Mouse (Mus musculus) ES-Bruce4 (cell line): ENCODE data around the gene Erc2. TPM values are rescaled to one million over a fixed set of nuclear protein-coding genes. Genes with fewer than 3 reads are reported as not detected.
A peak's percentile ranks its signal among the peaks of the same experiment; 100 is the strongest.

Experiments
- H3K27ac ChIP-seq: 2 replicates; pipeline ENCODE4 v1.5.1; 2012; ENCODE audit warnings: low read length, inconsistent platforms; ENCODE audit not compliant: insufficient read depth
- H3K27me3 ChIP-seq: 2 replicates; pipeline ENCODE4 v1.6.1; 2012; ENCODE audit warnings: mild to moderate bottlenecking, low read length, inconsistent platforms; ENCODE audit not compliant: control insufficient read depth, poor library complexity, insufficient read depth, severe bottlenecking
- H3K36me3 ChIP-seq: 2 replicates; pipeline ENCODE4 v1.6.1; 2012; ENCODE audit warnings: inconsistent platforms, mild to moderate bottlenecking, low read length, moderate library complexity; ENCODE audit not compliant: control insufficient read depth, poor library complexity, insufficient read depth, severe bottlenecking
- H3K4me1 ChIP-seq: one replicate; pipeline ENCODE4 v1.8.1; 2011; ENCODE audit warnings: low read length; ENCODE audit not compliant: control insufficient read depth, insufficient read depth
- H3K4me3 ChIP-seq: 2 replicates; pipeline ENCODE4 v1.5.1; 2011; ENCODE audit warnings: low read depth, mild to moderate bottlenecking, low read length
- H3K9ac ChIP-seq: 2 replicates; pipeline ENCODE4 v1.6.1; 2012; ENCODE audit warnings: low read depth, mild to moderate bottlenecking, inconsistent platforms; ENCODE audit not compliant: poor library complexity, severe bottlenecking
- H3K9me3 ChIP-seq: replicated peaks from 2 replicates; pipeline ENCODE4 v1.6.1; 2012; ENCODE audit warnings: mild to moderate bottlenecking, low read length, inconsistent platforms; ENCODE audit not compliant: control insufficient read depth, poor library complexity, insufficient read depth, severe bottlenecking
- CTCF ChIP-seq: IDR thresholded peaks from one replicate; pipeline ENCODE4 v1.8.1; 2011; ENCODE audit warnings: low read depth, low read length
- EP300 ChIP-seq: IDR thresholded peaks from 2 replicates; pipeline ENCODE4 v1.6.1; 2011; ENCODE audit warnings: low read depth, low read length; ENCODE audit not compliant: insufficient read depth
- POLR2A ChIP-seq: IDR thresholded peaks from one replicate; pipeline ENCODE4 v1.8.1; 2011; ENCODE audit warnings: low read length; ENCODE audit not compliant: insufficient read depth
- polyA plus RNA-seq: library from polyadenylated mRNA; stranded (reverse); fragments of >200 nt; gene quantifications from 2 replicates; pipeline ENCODE4 v1.2.4, GENCODE M21; 2011; ENCODE audit warnings: low read depth; ENCODE audit not compliant: missing spikeins, insufficient read depth, insufficient read length

The Erc2 gene
- polyA plus RNA-seq, 1 experiment = 10.0 TPM

- Histone ChIP-seq H3K4me1 (peaks cover 3% of the 10 kb centered on the region), H3K27ac (no peak overlapping the region), H3K4me3 (no peak overlapping the region), H3K9ac (no peak overlapping the region), H3K27me3 (peaks cover 52% of the 10 kb centered on the region), H3K9me3 (no peaks in the 10 kb centered on the region), H3K36me3 (no peaks in the 10 kb centered on the region)
- no peak for TF ChIP-seq POLR2A
- no peak for TF ChIP-seq CTCF
- no peak for TF ChIP-seq EP300
Measured at GRCm38 (mm10) chr14:28508288-28509258, 886.3 kb downstream of the Erc2 start.

GRCm38 (mm10) chr14:28509441-28510340 is 887.5 kb downstream of the Erc2 start:
- no peak overlapping the region for H3K9ac ChIP-seq
- TF ChIP-seq EP300 = no peak
- TF ChIP-seq POLR2A = no peak
- TF ChIP-seq CTCF = no peak
- H3K4me3 ChIP-seq = peak overlapping the region; percentile 58
- H3K36me3 ChIP-seq = no peaks in the 10 kb centered on the region
- H3K4me1 ChIP-seq = peaks cover 3% of the 10 kb centered on the region
- peaks cover 43% of the 10 kb centered on the region for H3K27me3 ChIP-seq
- H3K27ac ChIP-seq = no peak overlapping the region
- no peaks in the 10 kb centered on the region for H3K9me3 ChIP-seq

GRCm38 (mm10) chr14:28510341-28511028 is 888.3 kb downstream of the Erc2 start:
- H3K4me1 ChIP-seq = peaks cover 3% of the 10 kb centered on the region
- TF ChIP-seq CTCF (no peak), POLR2A (no peak), EP300 (no peak)
- H3K27ac ChIP-seq = no peak overlapping the region
- H3K27me3 ChIP-seq = peaks cover 39% of the 10 kb centered on the region
- H3K4me3 ChIP-seq = peak overlapping the region; percentile 58
- H3K9me3 ChIP-seq = no peaks in the 10 kb centered on the region
- H3K36me3 ChIP-seq = no peaks in the 10 kb centered on the region
- peak overlapping the region; percentile 51 for H3K9ac ChIP-seq

GRCm38 (mm10) chr14:28511029-28511651 is 888.9 kb downstream of the Erc2 start:
- peak overlapping the region; percentile 51 for H3K9ac ChIP-seq
- H3K9me3 ChIP-seq = no peaks in the 10 kb centered on the region
- no peak overlapping the region for H3K27ac ChIP-seq
- peaks cover 3% of the 10 kb centered on the region for H3K4me1 ChIP-seq
- peak overlapping the region; percentile 58 for H3K4me3 ChIP-seq
- no peak for TF ChIP-seq EP300
- no peak for TF ChIP-seq CTCF
- no peak for TF ChIP-seq POLR2A
- H3K36me3 ChIP-seq = no peaks in the 10 kb centered on the region
- H3K27me3 ChIP-seq = peaks cover 33% of the 10 kb centered on the region

GRCm38 (mm10) chr14:28512805-28513590 is 890.8 kb downstream of the Erc2 start:
- Histone ChIP-seq H3K27ac (no peak overlapping the region), H3K9me3 (no peaks in the 10 kb centered on the region), H3K36me3 (no peaks in the 10 kb centered on the region), H3K4me1 (peaks cover 3% of the 10 kb centered on the region), H3K9ac (no peak overlapping the region), H3K4me3 (no peak overlapping the region), H3K27me3 (peaks cover 28% of the 10 kb centered on the region)
- TF ChIP-seq CTCF (no peak), POLR2A (no peak), EP300 (no peak)
